Mouse (Mus musculus) pancreas, adult 10 weeks (tissue): ENCODE results near the gene 4933402N03Rik. TPM values are rescaled to one million over a fixed set of nuclear protein-coding genes. Genes with fewer than 3 reads are reported as not detected.

ENCODE experiments used
- polyA plus RNA-seq: library from polyadenylated mRNA; stranded (reverse); fragments of 350-450 nt; fragmentation: Illumina TruSeq; extraction: RNeasy Lipid Tissue Mini Kit (QIAGEN cat#74804); gene quantifications from one replicate; pipeline ENCODE4 v1.2.3, GENCODE M21; 2015; ENCODE audit warnings: low read depth, low replicate concordance; ENCODE audit not compliant: insufficient read depth

Gene 4933402N03Rik
- not detected for polyA plus RNA-seq

DNA sequence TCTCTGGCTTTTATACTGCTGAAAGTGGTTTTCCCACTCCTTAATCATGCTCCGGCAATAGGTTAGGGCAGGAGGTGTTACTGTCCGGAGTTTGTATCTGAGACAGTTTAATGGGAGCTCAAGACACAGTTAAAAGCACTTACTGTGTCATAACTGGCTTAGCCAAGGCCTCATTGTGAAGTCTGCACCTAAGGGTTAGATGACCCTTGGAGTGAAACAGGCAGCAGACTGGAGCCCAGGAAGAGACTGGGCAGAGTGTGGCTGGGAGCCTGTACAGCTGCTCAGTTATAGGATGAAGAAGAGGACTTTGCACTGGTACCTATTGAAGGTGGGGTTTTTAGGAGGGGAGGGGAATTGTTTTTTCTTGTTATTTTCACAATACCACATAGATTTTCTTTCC is at the start of gene 4933402N03Rik:
Gene 4933402N03Rik (minus strand): TSS at position 101 of the 400 bp plus-strand sequence.

DNA sequence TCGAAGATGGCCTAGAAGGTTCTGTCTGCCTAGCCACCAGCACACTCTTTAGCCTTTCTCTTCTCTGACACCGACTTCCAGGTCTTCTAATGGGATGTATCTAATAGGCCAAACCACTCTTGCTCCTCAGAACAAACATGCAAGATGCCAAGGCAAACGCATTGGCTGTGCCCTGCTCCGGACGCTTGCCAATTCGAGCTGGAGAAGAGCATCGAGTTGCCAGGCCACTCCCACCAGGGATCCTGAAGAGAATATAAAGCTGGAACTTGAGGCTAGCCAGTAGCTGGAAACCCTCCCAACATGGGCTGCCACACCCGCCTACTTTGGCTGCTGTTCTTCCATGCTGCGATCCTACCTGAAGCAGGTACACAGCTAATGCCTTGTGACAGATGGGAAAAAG is 28.0 kb upstream of the 4933402N03Rik start, which contains the start of gene 5430419D17Rik:
Gene 5430419D17Rik (plus strand): TSS at position 282 of the 400 bp plus-strand sequence.

Other genes starting within 250 kb of the 4933402N03Rik start
- 32.4 TPM for gene Htra1, start 210.2 kb downstream of the 4933402N03Rik start, polyA plus RNA-seq
- 2,473 TPM for gene Dmbt1, start 114.3 kb downstream of the 4933402N03Rik start, polyA plus RNA-seq
- gene 5430419D17Rik, start 28.1 kb upstream of the 4933402N03Rik start, polyA plus RNA-seq, result 13.4 TPM
- 330 TPM for gene Cuzd1, start 176.0 kb upstream of the 4933402N03Rik start, polyA plus RNA-seq
- gene Fam24b, start 183.2 kb upstream of the 4933402N03Rik start, polyA plus RNA-seq, result not detected
- not detected for gene Fam24a, start 187.6 kb upstream of the 4933402N03Rik start, polyA plus RNA-seq
- 1.2 TPM for gene 2310057M21Rik, start 216.4 kb upstream of the 4933402N03Rik start, polyA plus RNA-seq
- 8.9 TPM for gene Pstk, start 224.8 kb upstream of the 4933402N03Rik start, polyA plus RNA-seq